Mouse (Mus musculus) frontal cortex, postnatal 14 days (tissue): ENCODE measurements around the gene Cyp4a32.
A peak's percentile ranks its signal among the peaks of the same experiment; 100 is the strongest.
"Not testable (repeated sequence)": the region's sequence is repeated elsewhere in the genome, so short reads cannot be mapped to it uniquely, and the experiment has no call there.

ENCODE experiments used
- DNase-seq, 2 experiments: peaks; one replicate each; pipeline ENCODE4 v3.0.0; 2022; ENCODE audit warnings: low spot score in 2 of 2

The Cyp4a32 gene

DNA sequence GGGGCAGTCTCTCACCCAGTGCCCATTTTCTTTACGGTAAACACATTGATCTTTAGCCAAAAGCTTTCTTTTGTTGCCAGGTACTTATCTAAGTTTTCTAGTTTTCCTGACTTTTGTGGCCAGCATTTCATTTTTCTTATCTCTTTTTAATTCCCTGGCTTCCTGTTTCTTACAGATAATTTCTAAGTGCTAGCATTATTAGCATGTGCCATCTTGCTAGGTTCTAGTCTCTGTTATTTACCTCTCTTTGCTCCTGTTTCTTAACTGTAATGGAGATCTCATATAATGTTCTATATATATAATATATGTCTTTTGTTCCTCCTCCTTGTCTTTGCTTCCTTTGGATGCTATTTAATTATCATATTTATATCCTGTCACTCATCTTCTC is 55.8 kb downstream of the Cyp4a32 start:
- DNase-seq = not testable (repeated sequence)

- peak; percentile 12 to 15 for DNase-seq
These were observed 56.5 kb downstream of the Cyp4a32 start for GRCm38 (mm10) chr4:115657104-115657866.

- no peak for DNase-seq
These were observed 57.1 kb downstream of the Cyp4a32 start for GRCm38 (mm10) chr4:115657867-115658249.

DNA sequence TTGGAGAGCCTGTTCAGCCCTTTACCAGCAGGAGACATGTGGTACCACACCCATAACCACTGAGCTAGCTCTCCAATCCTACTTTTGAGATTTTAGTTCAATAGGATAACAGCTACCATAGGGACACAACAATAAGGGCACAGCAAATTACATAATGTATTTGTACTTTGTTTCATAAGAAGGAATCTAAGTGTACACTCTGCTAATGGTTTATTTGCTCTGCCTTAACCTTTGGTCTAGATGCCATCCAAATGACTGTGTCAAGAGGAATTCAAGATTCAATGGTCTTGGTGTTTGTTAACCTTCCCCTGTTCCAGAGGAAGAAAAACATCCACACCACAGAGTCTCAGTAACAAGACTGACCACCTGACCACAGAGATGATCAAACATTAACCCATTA is 58.4 kb downstream of the Cyp4a32 start:
- no peak for DNase-seq
